Mouse (Mus musculus): ENCODE measurements around the gene Ppp1cc.

GRCm38 (mm10) chr5:122156486-122156885 is 1.6 kb upstream of the Ppp1cc start:
- TF ChIP-seq CTCF (IDR thresholded peaks at IDR 0.05; ENCODE audit: borderline replicate concordance, control insufficient read depth, extremely low read depth, insufficient read depth, low read length, poor library complexity) (no peak), POLR2A (IDR thresholded peaks at IDR 0.05; ENCODE audit: control insufficient read depth, extremely low read depth, insufficient read depth, low read length, poor library complexity) (no peak)

Data from thymus, adult 2 months (tissue).